Comparison of ENCODE assay signal across 8 mouse cellular contexts in genomic region chrX:139684775-139685695, GRCm38 (mm10). TPM values are rescaled to one million over a fixed set of nuclear protein-coding genes. Genes with fewer than 3 reads are reported as not detected.
DNase-seq lines count a peak whose midpoint lies in the region; ATAC-seq lines count a peak whose summit lies in the region.

Gene Tbc1d8b, plus strand, starts transcription at chrX:139684996.

- DNase-seq in embryo, embryonic 10 days (ENCODE audit: low spot score), result peak; percentile 90
- DNase-seq in gastrocnemius, postnatal 10 days, result peak; percentile 70
- DNase-seq in induced T-regulatory cell, adult 2 months (ENCODE audit: low read depth), result peak; percentile 85
- peak; percentile 44 to 73 for DNase-seq in left cerebral cortex, adult 9 months (ENCODE audit: low spot score in 2 of 2)
- peak; percentile 28 for DNase-seq in right cerebral cortex, postnatal 14 days
- peak; percentile 63 to 79 for DNase-seq in urinary bladder, postnatal 36 days (ENCODE audit: low spot score in 2 of 2)

- ATAC-seq in activated CD4-positive, CD25-positive, alpha-beta regulatory T cell, adult 4 months, result peak; percentile 93
- ATAC-seq in megakaryocyte progenitor cell, adult 5-6 weeks (replicated peaks; ENCODE audit: poor library complexity), result peak; percentile 98

RNA-seq across cellular contexts. Expression of gene Tbc1d8b, which starts in this region (rescaled TPM):
- 1 to 10 TPM; 4.5 TPM for polyA plus RNA-seq in activated CD4-positive, CD25-positive, alpha-beta regulatory T cell, adult 4 months (2017; shearing (Covaris generic))
- total RNA-seq in gastrocnemius, postnatal 10 days (2021), result 1 to 10 TPM; 5.5 to 5.9 TPM
- 9.2 and 10.7 TPM in 2 replicates for total RNA-seq in megakaryocyte progenitor cell, adult 5-6 weeks (2015)
- 7.0 and 9.0 TPM in 2 replicates for total RNA-seq in megakaryocyte progenitor cell, adult 5-6 weeks (2017)

Comparison
In these comparisons a context has a peak if more than half of its experiments do, and no peak if none do; other contexts are left out.
1. Peak in every context shown above with its lines: DNase-seq and ATAC-seq.
2. DNase-seq: peak in every context shown above with its lines; median percentile 90 in embryo, embryonic 10 days; 85 in induced T-regulatory cell, adult 2 months; 71 in urinary bladder, postnatal 36 days; 70 in gastrocnemius, postnatal 10 days; 58 in left cerebral cortex, adult 9 months; 28 in right cerebral cortex, postnatal 14 days.